Mouse (Mus musculus): Measurements from ENCODE around the gene Tbc1d10b. TPM values are rescaled to one million over a fixed set of nuclear protein-coding genes. Genes with fewer than 3 reads are reported as not detected.
A peak's percentile ranks its signal among the peaks of the same experiment; 100 is the strongest.
"Not testable (repeated sequence)": the region's sequence is repeated elsewhere in the genome, so short reads cannot be mapped to it uniquely, and the experiment has no call there.

Tbc1d10b gene
- polyA plus RNA-seq, 1 experiment = 30.0 TPM

DNA sequence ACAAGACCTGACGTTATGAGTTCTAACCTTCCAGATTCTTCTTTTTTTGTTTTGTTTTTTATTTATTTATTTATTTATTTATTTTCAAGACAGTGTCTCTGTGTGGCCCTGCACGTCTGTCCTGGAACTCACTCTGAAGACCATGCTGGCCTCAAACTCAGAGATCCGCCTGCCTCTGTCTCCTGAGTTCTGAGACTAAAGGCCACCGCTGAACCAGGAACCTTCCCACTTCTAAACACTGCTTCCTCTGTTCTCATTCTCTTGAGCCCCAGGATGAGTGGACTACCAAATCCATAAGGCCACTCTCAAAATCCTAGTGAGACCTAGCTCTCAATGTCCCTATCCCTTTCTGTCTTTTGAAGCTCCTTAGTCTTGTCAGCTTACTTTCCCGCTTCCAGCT is 1.6 kb upstream of the Tbc1d10b start:
- no peak for DNase-seq (ENCODE audit: low read depth, low spot score)
- 73% methylated on average over 5 of the region's 5 CpGs for WGBS

DNA sequence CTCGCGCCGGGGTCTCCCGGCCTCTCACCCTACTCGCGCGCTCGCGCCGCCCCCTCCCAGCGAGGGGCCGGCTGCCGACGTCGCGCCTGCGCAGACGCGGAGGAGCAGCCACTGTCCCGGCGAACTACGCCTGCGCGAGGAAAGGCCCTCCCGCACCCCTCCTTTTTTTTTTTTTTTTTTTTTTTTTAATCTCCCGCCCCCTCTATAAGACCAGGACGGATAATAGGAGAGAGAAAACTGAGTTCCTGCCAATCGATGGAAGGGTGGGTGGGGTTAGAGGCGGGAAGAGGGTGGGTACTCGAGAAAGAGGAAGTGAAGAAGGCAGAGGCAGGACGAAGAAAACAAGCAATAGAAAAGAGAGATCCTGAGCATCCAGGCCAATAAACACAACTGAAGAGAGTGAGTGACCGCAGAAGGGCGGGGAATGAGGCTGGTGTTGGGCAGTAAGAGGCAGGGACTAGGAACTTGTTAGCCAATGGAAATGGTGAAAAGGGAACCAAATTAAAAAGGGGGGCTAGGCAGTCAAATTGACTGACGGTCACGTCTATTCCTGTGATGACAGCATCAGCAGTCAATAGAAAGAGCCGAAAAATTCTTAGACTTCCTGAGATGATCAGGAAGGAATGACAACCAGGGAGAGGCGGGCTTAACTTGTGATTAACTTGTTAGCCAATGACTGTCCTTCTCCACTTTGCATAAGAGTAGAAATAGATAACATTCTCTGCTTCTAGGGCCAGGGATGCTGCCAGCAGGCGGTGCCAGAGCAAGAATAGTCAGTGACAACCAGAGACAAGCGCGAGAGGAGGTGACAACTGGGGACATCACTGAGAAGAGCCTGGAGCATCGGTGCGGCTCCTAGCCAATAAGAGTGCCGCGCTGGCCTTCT is 528 bp upstream of the Tbc1d10b start, which contains the start of gene Mylpf:
TSS of gene Mylpf (plus strand) at position 338 of the 886 bp plus-strand sequence.
- peak; percentile 97 for DNase-seq (ENCODE audit: low read depth, low spot score)
- WGBS = under 1% methylated on average over 44 of the region's 44 CpGs

DNA sequence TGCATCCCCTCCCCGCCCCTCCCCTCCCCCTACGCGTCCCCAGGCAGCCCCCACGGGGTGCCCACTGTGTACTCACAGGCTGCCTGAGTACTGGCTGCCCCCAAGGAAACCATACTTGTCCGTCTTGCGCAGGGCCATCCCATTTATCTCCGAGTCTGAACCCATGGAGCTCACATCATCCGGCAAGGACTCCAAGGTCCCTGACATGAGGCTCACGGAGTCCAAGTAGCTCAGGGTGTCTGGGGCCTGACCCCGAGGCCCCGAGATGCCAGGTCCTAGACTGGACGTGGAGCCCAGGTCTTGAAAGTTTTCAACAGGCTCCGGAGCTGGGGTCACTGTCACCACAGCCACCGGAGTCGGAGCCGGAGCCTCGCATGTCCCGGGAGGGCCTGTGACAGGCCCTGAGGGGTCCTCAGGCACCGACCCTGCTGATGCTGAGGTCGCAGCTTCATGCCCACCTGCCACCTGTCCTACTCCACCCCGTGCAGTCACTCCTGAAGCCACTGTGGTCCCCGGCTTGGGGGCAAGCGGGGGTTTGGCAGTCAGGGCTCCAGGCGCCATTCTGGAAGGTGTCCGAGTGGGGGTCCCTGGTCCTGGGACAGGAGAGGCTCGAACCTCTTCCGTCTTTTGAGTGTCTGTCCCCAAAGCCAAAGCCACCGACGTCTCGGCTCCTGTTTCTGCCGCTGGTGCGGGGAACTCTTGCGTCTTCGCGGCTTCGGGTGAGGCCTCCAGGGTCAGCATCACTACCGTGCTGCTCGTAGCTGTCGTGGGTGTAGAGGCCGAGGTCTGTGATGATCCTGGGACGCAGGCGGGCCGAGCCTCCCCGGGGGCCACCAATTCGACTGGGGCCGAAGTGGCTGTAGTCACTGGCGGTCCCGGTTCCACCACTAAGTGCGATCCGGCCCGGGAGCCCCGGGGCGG is 634 bp downstream of the Tbc1d10b start:
- under 1% methylated on average over 53 of the region's 53 CpGs for WGBS
- DNase-seq (ENCODE audit: low read depth, low spot score) = no peak

DNA sequence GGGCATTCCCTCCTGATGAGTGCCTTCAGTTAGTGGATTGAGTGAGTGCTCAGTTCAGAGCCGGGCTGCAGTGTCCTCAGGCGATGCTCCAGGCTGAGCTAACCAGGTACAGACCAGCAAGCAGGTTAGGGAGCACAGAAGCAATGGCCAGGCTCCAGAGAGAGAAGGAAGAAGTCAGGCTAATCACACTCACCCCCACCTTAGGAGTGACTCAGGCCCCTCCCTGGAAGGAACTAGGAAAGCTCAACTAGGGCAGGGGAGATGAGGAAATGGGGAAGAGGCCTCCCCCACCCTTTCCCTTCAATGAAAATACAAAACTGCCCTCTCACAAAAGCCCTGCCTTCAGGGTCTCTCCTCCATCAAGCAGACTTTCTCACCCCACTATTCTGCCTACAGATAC is 1.7 kb downstream of the Tbc1d10b start:
- DNase-seq (ENCODE audit: low read depth, low spot score) = no peak
- 17% methylated on average over 2 of the region's 2 CpGs for WGBS

DNA sequence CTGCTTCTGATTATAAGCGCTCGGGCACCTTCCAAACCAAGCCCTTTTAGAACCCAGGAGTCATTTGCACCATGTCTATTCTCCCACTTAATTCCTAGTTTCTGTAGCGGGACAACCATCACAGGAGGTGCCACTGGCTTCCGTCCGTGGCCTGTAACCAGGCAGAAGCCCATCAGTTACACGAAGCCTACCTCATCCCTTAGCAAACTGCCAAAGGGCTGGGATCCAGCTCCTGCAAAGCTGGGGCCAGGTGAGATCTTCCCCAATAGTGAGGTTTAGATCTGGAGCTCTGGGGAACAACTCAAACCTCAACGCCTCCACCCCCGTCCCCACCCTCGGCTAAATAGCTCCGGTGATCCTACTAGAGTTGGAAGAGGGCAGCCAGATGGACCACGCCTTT is 11.8 kb downstream of the Tbc1d10b start:
- no peak for DNase-seq (ENCODE audit: low read depth, low spot score)
- WGBS = 25% methylated on average over 11 of the region's 11 CpGs

DNA sequence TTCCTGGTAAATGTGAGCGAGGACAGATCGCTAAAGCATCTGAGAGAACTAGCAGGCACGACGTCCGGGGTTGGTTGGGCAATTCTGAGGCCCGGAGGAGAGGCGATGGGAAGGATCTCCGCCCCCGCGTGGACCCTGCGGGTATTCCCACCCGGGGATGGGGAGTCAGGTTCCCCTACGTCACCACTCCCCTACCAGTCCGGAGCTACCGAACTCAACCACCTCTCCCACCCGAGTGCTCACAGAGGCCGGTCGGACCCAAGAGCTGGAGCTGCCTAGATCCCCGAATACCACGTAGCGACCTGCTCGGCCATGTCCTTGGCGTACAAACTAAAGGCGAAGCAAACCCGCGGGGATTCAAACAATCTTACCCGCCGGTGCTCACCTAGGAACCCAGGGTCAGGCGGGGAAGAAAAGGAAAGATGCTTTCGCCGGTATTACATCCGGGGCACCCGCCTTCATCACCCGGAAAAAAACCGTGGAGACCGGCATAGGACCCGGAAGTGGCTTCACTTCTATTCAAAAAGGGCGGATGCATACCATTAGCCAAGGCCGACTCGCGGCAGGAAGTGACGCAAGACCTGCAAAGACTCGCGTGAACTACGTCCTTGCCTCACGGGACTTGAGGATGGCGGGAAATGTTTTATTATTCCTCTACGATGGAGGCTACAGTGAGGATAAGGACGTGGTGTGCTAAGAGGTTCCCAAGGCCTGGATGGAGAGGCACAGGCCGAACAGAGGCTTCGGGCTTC is 12.5 kb downstream of the Tbc1d10b start, which contains the start of gene Cd2bp2:
TSS of gene Cd2bp2 (minus strand) at position 507 of the 752 bp plus-strand sequence.
- peak; percentile 94 for DNase-seq (ENCODE audit: low read depth, low spot score)
- WGBS = under 1% methylated on average over 51 of the region's 51 CpGs

DNA sequence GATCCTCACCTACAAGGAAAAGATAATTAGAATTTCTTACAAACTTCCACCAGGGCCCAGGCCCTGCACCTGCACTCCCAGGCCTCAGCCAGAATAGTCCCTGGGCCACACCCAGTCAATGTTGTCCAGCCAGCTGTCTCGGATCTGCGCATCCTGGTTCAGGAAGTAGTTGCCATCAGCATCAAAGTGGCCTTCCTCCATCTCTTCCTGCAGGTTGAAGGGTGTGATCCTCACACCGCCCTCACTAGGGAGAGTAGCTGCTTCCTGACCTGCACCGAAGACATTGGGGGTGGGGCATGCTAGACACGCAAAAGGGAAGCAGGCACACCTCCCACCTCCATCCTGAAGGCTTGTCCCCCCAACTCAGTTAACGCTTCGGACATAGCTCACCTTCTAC is 13.6 kb downstream of the Tbc1d10b start:
- DNase-seq (ENCODE audit: low read depth, low spot score) = no peak
- 50% methylated on average over 7 of the region's 7 CpGs for WGBS

DNA sequence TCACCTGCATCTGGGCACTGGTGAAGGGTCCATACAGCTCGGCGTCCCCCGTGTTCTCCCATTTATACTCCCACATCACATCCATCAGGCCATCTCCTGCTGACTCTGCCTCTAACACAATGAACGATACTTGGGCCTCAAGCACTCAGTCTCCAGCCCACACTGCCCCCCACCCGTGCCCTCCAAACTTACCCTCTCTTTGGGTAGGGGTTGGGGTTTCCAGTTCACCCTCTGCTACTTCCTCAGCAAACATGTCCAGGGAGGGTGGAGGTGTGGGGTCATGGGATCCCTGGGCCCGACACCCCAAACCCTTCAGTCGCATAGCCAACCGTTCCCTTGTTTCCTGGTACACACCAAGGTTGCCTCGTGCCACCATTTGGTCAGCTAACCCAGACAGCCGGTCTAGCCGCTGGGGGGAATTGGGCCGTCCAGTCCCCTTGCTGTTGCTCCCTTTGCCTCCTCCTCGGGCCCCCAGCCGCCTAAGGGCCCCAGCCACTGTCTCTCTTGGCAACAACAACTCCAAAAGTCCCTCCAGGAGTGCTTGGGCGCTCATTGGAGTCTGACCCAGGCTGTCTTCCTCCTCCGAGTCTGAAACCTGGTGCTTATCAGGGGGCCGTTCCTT is 14.1 kb downstream of the Tbc1d10b start:
- DNase-seq (ENCODE audit: low read depth, low spot score) = no peak
- WGBS = 90% methylated on average over 17 of the region's 17 CpGs

DNA sequence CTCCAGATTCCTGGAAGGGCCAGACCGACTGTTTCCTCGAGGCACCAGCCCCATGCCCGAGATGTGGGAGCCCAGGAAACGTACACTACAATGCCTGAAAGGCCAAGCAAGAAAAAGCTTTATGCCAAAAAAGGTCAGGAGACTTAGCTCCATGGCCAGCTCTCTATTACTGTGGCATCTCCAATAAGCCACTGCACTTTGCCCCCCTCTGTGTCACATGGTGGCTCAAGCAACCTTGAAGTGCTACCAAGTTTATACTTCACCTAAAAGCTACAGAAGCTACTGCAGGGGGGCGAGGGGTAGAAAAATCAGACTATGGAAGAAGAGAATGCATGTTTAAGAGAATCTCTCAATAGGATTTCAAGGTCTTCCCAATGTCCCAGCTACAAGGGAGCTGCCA is 15.3 kb downstream of the Tbc1d10b start:
- no peak for DNase-seq (ENCODE audit: low read depth, low spot score)
- WGBS = 91% methylated on average over 5 of the region's 5 CpGs

DNA sequence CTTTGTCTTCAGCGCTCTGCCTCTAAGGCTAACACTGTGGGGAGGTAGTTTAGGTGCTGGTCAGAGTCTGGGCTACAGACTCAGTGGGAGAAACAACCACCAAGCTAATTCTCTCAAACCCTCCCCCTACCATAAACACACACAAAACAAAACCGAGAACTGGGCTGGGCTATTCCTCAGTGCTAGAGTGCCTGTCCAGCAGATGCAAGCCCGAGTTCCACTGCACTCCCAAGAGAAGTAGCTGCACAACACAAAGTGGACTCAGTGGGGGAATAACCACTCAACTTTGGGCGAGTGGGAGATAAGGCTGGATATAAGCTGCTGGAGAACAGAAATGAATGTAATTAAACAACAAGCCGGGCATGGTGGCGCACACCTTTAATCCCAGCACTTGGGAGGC is 17.6 kb downstream of the Tbc1d10b start:
- no peak for DNase-seq (ENCODE audit: low read depth, low spot score)
- 76% methylated on average over 6 of the region's 6 CpGs for WGBS

DNA sequence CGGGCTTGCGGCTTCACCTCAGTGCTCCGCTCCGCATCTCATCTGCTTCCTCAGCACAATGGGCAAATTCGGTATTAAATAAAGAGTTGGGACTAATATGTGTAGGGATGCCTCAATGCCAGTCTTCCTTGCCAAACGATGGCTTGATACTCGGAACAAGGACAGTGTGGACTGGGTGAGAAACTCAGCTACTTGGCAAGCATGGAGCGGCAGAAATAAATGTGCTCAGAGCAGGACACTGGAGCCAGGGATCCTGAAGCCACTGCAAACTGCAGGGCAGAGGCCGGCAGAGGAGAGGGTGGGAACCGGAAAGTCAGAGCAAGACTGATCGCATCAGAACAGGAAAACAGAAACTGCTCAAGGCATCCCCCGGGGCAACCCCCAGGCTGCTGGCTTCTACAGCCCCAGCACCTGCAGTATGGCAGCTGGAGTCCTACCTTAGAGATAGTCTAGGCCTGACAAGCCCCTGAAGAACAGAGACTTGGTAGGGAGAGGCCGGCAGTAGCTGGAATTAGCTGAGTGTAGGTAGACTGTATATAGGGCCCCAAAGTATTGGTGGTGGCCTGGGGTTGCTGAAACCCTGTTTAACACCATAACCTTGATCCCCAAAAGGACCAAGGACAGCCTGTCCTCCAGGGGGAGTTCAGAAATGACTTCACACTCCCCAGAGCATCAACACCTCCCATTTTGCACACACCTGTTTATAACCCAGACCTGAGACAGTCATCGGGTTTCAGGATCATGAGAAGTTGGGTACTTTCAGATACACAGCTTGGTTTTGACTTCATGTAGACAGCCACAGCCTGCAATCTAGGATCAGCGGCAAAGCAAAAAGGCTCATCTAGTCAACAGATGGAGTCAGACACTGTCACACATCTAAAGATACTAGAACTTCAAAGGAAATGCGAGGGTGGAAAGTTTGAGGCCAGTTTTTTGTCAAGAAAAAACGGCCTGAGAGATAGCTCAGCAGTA is 19.7 kb downstream of the Tbc1d10b start:
- DNase-seq (ENCODE audit: low read depth, low spot score) = no peak
- WGBS = 77% methylated on average over 17 of the region's 17 CpGs

DNA sequence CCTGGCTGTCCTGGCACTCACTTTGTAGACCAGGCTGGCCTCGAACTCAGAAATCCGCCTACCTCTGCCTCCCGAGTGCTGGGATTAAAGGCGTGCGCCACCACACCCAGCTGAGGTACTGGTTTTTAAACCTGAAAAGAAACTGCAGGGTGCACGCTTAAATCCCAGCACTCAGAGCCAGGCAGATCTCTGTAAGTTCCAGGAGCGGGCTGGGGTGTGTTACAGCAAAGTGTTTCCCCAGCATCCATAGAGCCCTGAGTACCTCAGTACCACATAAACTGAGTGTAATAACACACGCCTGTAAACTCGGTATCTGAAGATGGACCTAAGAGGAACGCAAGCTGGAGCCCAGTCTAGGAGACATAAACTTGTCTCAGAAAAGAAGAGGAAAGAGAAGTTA is 20.9 kb downstream of the Tbc1d10b start:
- no peak for DNase-seq (ENCODE audit: low read depth, low spot score)
- WGBS = 73% methylated on average over 10 of the region's 10 CpGs

DNA sequence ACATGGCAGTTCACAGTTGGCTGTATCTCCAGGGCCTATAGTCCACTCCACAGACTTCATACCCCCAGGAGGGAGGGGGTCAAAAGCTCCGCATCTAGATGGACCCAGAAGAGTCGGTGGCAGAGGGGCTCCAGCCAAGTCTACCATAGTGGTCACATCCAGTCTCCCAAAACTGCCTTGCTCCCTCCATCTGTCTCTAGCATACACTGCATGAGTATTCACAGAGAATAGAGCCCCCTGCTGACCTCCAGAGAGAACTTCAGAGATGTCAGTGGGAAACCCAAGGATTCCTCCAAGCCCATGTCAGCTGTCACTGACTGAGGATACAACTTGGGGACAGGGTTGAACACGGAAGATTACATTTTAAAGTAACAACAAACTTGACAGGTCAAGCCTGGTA is 22.7 kb downstream of the Tbc1d10b start:
- DNase-seq (ENCODE audit: low read depth, low spot score) = no peak
- 67% methylated on average over 3 of the region's 3 CpGs for WGBS

DNA sequence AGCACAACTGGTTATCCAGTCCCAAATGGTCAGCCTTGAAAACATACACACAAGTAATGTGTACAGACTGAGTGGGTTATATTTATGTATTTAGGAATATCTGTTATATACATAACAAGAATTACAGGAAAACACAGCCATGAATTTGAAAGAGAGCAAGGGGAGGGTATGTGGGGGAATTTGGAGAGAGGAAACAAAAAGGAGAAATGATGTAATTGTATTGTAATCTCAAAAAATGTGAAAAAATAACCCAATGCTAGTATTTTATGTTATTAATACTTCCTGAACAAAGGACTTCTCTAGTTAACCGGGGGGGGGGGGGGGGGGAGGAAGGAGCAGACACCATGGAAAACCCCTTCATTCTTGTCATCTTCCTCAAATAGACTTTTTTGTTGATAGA is 23.5 kb downstream of the Tbc1d10b start:
- WGBS = 40% methylated on average over 1 of the region's 1 CpGs
- no peak for DNase-seq (ENCODE audit: low read depth, low spot score)

DNA sequence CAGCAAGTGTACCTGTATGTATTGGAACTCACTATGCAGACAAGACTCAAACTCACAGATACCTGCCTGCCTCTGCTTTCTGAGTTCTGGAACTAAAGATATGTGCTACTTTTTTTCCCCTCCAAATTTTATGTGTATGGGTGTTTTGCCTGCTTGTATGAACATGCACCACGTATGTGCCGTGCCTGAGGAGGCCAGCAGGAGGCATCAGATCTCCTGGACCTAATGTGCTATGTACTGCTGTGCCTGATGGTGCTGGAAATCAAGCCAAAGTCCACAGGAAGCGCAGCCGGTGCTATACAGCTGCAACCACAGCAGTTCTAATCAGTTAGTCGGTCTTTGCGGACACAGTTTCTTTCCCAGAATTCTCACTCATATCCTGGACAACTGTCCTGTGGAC is 24.4 kb downstream of the Tbc1d10b start:
- DNase-seq (ENCODE audit: low read depth, low spot score) = no peak
- 47% methylated on average over 6 of the region's 6 CpGs for WGBS

DNA sequence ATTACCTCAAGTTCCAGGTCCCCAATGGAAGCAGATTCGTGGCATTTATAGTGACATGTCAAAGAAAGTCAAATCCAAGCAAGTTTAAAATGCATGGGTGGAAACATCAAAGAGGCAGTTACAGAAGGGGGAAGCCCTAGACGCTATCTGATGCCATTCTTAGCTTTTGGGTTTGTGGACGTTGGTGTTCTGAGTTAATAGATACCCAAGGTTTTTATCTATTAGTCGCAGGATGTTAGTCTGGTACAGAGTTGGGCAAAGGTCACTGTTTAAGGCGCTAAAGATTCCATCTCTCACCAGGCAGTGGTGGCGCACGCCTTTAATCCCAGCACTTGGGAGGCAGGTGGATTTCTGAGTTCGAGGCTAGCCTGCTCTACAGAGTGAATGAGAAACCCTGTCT is 24.9 kb downstream of the Tbc1d10b start:
- no peak for DNase-seq (ENCODE audit: low read depth, low spot score)
- 56% methylated on average over 8 of the region's 8 CpGs for WGBS

DNA sequence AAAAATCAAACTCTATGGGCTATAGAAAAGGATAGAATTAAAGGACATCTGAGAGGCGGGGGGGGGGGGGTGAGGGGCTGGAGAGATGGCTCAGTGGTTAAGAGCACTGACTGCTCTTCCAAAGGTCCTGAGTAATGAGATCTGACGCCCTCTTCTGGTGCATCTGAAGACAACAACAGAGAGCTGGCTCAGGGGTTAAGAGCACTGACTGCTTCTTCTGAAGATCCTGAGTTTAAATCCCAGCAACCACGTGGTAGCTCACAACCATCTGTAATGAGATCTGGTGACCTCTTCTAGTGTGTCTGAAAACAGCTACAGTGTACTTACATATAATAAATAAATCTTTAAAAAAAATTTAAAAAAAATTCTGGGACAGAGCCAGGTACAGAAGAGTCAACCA is 26.5 kb downstream of the Tbc1d10b start:
- WGBS = 41% methylated on average over 3 of the region's 3 CpGs
- not testable (repeated sequence) for DNase-seq (ENCODE audit: low read depth, low spot score)

DNA sequence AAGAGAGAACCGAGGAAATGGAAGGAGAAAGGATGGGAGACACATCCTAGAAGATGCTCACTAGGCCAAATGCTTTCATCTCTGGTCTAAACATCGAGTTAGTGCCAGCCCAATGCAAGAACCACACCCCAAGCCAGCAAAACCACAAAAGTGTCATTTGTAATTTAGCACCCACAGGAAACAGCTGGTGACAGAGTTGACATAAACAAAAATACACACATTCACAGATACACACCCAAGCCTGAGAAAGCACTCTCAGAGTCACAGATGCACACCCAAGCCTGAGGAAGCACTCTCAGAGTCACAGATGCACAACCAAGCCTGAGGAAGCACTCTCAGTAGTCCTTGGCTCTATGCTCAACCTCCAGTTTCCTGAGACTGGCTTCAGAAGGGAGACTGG is 27.5 kb downstream of the Tbc1d10b start:
- 38% methylated on average over 2 of the region's 2 CpGs for WGBS
- no peak for DNase-seq (ENCODE audit: low read depth, low spot score)

All from large intestine, adult 2 months (tissue).